Mouse (Mus musculus): ENCODE results near the gene Net1. TPM values are rescaled to one million over a fixed set of nuclear protein-coding genes. Genes with fewer than 3 reads are reported as not detected.

Gene Net1
- polyA plus RNA-seq (2015; fragmentation: Nextera tagmentation; extraction: Ambion mirVana) = 106 and 109 TPM in 2 replicates

DNA sequence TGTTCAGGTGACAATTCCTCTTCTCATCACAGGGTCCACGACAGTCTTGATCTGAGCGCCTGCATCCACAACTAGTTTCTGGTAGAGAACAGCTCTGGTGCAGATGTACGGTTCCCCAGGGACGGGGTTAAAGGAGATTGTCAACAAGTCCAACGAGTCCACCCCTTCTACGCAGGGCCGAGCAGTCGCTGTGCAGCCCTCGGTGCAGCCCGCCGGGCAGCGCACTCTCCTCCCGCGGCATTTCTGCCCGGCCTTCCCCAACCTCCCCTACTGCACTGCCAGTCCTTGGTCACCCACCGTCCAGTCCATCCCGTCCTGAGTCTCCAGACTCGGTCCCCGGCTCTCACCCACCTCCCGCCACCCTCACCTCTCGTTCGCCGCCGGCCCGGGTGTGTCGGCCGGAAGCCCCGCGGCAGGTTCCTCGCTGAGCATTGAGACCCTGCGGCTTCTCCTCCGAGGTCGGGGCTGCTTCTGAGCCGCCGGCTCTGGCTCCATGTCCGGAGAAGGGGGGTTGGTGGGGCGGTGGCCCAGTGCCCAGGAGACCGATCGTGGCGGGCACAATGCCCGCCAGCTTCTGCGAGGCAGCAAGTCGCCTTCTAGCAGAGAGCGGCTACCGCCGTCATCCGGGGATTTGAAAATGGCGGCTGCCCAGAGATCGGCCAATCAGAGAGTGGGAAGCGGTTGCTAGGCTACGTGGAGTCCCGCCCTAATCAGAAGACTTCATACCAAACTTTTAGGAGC is at the start of gene Net1, which contains the start of gene Tubal3:
TSS of gene Net1 (minus strand) at position 650 of the 741 bp plus-strand sequence.
TSS of gene Tubal3 (plus strand) at position 704 of the 741 bp plus-strand sequence.
- Histone ChIP-seq H3K9me3 (ENCODE audit: control insufficient read depth) (no peaks in the 10 kb centered on the region), H3K4me3 (ENCODE audit: low read depth, low read length) (peak within 1 kb of the TSS; percentile 95), H3K27me3 (replicated peaks; ENCODE audit: control insufficient read depth, insufficient read depth, low read length) (no peaks in the 10 kb centered on the region), H3K27ac (ENCODE audit: low read depth, low read length) (peak within 1 kb of the TSS; percentile 50; the same call in 1 of the 2 replicates), H3K9ac (ENCODE audit: low read depth, low read length) (peak within 1 kb of the TSS; percentile 82), H3K4me2 (replicated peaks; ENCODE audit: low read depth) (peak within 1 kb of the TSS; percentile 86), H3K4me1 (replicated peaks; ENCODE audit: control insufficient read depth, insufficient read depth, low read length) (no peaks in the 10 kb centered on the region), H3K36me3 (ENCODE audit: control insufficient read depth, insufficient read depth) (no peaks in the 10 kb centered on the region)
- ATAC-seq = peak; percentile 94
- TF ChIP-seq CTCF (IDR thresholded peaks at IDR 0.05; ENCODE audit: low read depth) = no peak
- under 1% methylated on average over 52 of the region's 52 CpGs for WGBS

DNA sequence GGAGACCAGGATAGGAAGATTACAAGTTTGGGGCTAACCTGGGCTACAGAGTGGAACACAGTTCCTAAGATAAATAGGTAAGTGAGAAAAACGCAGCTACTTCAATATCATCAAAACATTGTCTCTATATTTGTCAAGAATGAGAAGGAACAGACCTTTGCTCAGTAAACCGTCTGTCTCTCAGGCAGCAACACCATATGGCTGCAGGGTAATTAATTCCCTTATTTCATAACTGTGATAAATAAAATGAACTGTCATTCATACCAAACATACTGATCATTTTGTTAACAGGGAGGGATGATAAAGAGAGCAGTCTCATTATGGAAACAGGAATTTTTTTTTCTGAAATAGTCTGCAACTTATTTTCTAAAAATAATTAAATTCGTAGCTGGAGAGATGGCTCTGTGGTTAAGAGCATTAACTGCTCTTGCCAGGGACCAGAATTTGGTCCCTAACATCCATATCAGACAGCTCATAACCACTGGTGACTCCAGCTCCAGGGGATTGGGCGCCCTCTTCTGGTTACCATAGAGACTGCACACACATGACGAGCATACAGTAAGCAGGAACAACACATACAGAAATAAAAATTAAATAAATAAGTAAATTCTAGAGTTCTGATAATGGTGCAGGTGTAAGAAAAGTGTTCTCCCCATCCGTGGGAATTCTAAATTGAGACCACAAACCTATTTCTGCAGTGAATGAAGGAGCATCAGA is 33.3 kb upstream of the Net1 start:
- H3K27me3 ChIP-seq (replicated peaks; ENCODE audit: control insufficient read depth, insufficient read depth, low read length) = no peaks in the 10 kb centered on the region
- H3K4me3 ChIP-seq (ENCODE audit: low read depth, low read length) = no peak overlapping the region
- H3K9me3 ChIP-seq (ENCODE audit: control insufficient read depth) = no peaks in the 10 kb centered on the region
- H3K4me2 ChIP-seq (replicated peaks; ENCODE audit: low read depth) = no peak overlapping the region
- WGBS = 78% methylated on average over 6 of the region's 6 CpGs
- peak; percentile 43 for TF ChIP-seq CTCF (IDR thresholded peaks at IDR 0.05; ENCODE audit: low read depth)
- no peaks in the 10 kb centered on the region for H3K4me1 ChIP-seq (replicated peaks; ENCODE audit: control insufficient read depth, insufficient read depth, low read length)
- H3K9ac ChIP-seq (ENCODE audit: low read depth, low read length) = no peak overlapping the region
- no peaks in the 10 kb centered on the region for H3K36me3 ChIP-seq (ENCODE audit: control insufficient read depth, insufficient read depth)
- no peak for ATAC-seq
- no peak overlapping the region for H3K27ac ChIP-seq (ENCODE audit: low read depth, low read length)

DNA sequence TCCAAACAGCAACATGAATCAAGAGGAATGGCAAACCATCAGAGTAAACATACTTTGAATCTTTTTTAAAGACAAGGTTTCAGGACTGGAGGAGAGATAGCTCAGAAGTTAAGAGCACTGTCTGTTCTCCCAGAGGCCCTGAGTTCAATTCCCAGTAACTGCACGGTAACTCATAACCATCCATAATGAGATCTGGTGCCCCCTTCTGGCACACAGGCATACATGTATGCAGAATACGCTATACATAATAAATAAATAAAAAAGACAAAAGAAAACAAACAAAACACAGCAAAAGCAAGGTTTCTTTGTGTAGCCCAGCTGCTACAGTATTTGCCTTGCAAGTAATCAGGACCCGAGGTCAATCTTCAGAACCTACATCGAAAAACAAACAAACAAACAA is 31.5 kb upstream of the Net1 start:
- Histone ChIP-seq H3K4me2 (replicated peaks; ENCODE audit: low read depth) (no peak overlapping the region), H3K27me3 (replicated peaks; ENCODE audit: control insufficient read depth, insufficient read depth, low read length) (no peaks in the 10 kb centered on the region), H3K4me1 (replicated peaks; ENCODE audit: control insufficient read depth, insufficient read depth, low read length) (no peaks in the 10 kb centered on the region), H3K9me3 (ENCODE audit: control insufficient read depth) (no peaks in the 10 kb centered on the region), H3K36me3 (ENCODE audit: control insufficient read depth, insufficient read depth) (no peaks in the 10 kb centered on the region), H3K4me3 (ENCODE audit: low read depth, low read length) (no peak overlapping the region), H3K27ac (ENCODE audit: low read depth, low read length) (no peak overlapping the region), H3K9ac (ENCODE audit: low read depth, low read length) (no peak overlapping the region)
- WGBS = 87% methylated on average over 4 of the region's 4 CpGs
- no peak for TF ChIP-seq CTCF (IDR thresholded peaks at IDR 0.05; ENCODE audit: low read depth)
- ATAC-seq = no peak

DNA sequence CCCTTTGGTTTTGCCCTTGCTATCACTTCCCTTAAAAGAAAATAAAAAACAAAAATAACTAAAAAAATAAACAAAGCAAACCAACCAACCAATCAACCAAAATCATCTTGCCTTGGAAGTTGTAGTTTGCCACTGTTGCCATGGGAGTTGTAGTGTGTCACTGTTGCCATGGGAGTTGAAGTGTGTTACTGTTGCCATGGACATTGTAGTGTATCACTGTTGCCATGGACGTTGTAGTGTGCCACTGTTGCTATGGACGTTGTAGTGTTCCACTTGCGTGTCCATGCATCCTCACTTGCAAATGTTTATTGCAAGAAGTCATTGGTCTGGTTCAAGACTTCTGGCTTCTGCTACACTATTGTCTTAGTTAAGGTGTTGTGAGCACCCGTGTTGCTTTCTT is 29.2 kb upstream of the Net1 start:
- no peaks in the 10 kb centered on the region for H3K27me3 ChIP-seq (replicated peaks; ENCODE audit: control insufficient read depth, insufficient read depth, low read length)
- no peak overlapping the region for H3K4me3 ChIP-seq (ENCODE audit: low read depth, low read length)
- WGBS = 86% methylated on average over 4 of the region's 4 CpGs
- H3K9ac ChIP-seq (ENCODE audit: low read depth, low read length) = no peak overlapping the region
- H3K4me2 ChIP-seq (replicated peaks; ENCODE audit: low read depth) = no peak overlapping the region
- H3K27ac ChIP-seq (ENCODE audit: low read depth, low read length) = no peak overlapping the region
- ATAC-seq = no peak
- no peaks in the 10 kb centered on the region for H3K4me1 ChIP-seq (replicated peaks; ENCODE audit: control insufficient read depth, insufficient read depth, low read length)
- H3K9me3 ChIP-seq (ENCODE audit: control insufficient read depth) = no peaks in the 10 kb centered on the region
- no peaks in the 10 kb centered on the region for H3K36me3 ChIP-seq (ENCODE audit: control insufficient read depth, insufficient read depth)
- TF ChIP-seq CTCF (IDR thresholded peaks at IDR 0.05; ENCODE audit: low read depth) = no peak

DNA sequence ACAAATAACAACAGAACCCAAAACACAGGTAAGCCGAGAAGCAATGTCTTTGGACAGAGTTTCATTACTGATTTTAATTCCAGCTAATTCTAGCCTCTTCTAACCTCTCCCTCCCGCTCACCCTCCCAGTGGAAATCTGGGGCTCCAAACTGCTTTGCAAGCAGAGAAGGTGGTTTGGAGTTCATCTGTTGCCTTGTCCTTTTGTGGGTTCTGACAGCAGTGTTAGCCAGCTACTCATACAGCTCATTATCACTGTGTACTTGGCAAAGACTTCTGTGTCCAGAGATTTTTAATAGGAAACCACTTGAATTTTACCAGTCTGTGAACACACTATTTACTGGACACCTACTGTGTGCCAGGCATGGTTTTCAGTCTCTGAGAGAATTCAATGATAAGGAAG is 27.2 kb upstream of the Net1 start, which contains the start of gene Ucn3:
TSS of gene Ucn3 (minus strand) at position 101 of the 400 bp plus-strand sequence.
- H3K27me3 ChIP-seq (replicated peaks; ENCODE audit: control insufficient read depth, insufficient read depth, low read length) = no peaks in the 10 kb centered on the region
- no peak within 1 kb of the TSS for H3K9ac ChIP-seq (ENCODE audit: low read depth, low read length)
- no peaks in the 10 kb centered on the region for H3K36me3 ChIP-seq (ENCODE audit: control insufficient read depth, insufficient read depth)
- H3K4me1 ChIP-seq (replicated peaks; ENCODE audit: control insufficient read depth, insufficient read depth, low read length) = no peaks in the 10 kb centered on the region
- no peak for ATAC-seq
- 74% methylated on average over 2 of the region's 2 CpGs for WGBS
- TF ChIP-seq CTCF (IDR thresholded peaks at IDR 0.05; ENCODE audit: low read depth) = no peak
- H3K4me3 ChIP-seq (ENCODE audit: low read depth, low read length) = no peak within 1 kb of the TSS
- H3K27ac ChIP-seq (ENCODE audit: low read depth, low read length) = no peak within 1 kb of the TSS; the same call in 1 of the 2 replicates
- peak within 1 kb of the TSS; percentile 37 for H3K4me2 ChIP-seq (replicated peaks; ENCODE audit: low read depth)
- H3K9me3 ChIP-seq (ENCODE audit: control insufficient read depth) = no peaks in the 10 kb centered on the region

DNA sequence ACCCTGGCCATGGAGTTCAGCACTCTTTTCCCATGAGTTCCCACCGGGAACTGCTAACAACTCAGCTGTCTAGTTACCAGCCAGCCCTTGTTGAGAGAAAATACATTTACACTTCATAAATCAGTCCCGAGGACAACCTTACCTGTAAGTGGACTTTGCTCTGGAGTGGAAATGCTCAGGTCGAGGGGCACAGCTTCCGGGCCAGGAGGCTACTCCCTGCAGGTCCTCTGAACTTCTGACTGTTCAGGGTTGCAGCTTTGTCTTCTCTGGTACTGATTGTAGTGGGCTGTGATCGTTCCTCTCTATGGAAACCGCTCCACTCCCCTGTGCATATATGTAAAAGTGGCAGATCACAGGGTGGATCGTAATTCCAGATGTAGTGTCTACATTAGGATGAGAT is 26.7 kb upstream of the Net1 start:
- Histone ChIP-seq H3K9ac (ENCODE audit: low read depth, low read length) (no peak overlapping the region), H3K27me3 (replicated peaks; ENCODE audit: control insufficient read depth, insufficient read depth, low read length) (no peaks in the 10 kb centered on the region), H3K4me1 (replicated peaks; ENCODE audit: control insufficient read depth, insufficient read depth, low read length) (no peaks in the 10 kb centered on the region), H3K4me2 (replicated peaks; ENCODE audit: low read depth) (peak overlapping the region; percentile 37), H3K27ac (ENCODE audit: low read depth, low read length) (no peak overlapping the region; the same call in 1 of the 2 replicates), H3K9me3 (ENCODE audit: control insufficient read depth) (no peaks in the 10 kb centered on the region), H3K36me3 (ENCODE audit: control insufficient read depth, insufficient read depth) (no peaks in the 10 kb centered on the region), H3K4me3 (ENCODE audit: low read depth, low read length) (no peak overlapping the region)
- peak; percentile 79 for ATAC-seq
- no peak for TF ChIP-seq CTCF (IDR thresholded peaks at IDR 0.05; ENCODE audit: low read depth)
- 35% methylated on average over 7 of the region's 7 CpGs for WGBS
